In the genomic region with DNA sequence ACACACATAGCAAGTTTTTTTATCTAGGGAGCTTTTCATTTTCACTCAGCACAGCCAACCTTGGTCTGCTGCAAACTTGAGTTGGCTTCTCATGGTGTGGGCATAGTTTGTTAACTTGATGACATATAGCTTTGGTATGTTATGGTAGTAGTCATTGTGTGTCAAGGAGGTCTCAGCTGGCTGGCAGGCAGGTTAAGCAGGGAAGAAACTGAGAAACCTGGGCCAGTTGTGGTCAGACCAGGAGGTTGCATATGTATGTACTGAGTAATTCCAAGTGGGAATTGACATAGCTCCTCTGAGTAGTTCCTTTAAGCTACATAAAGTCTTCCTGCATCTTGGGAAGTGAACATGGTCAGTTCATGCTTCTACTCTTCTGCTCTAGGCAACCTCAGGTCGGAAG, we compare ENCODE assay signal across 22 mouse cellular contexts.
"Had no signal": no experiment of that assay in that cellular context is flagged by ENCODE, and none has a peak within 500 bp of the region (broad histone marks: within the 10 kb centered on the region; RNA-seq: fewer than 3 reads in every experiment).

No protein-coding gene starts in this region.

- H3K27ac ChIP-seq: heart, embryonic 10.5 days; hindbrain, embryonic 10.5 days; hindbrain, embryonic 12.5 days; hindbrain, embryonic 14.5 days; intestine, embryonic 15.5 days; kidney, embryonic 15.5 days; kidney, postnatal 0 days; layer of hippocampus, adult 2 months; limb, embryonic 13.5 days; limb, embryonic 15.5 days; liver, embryonic 12.5 days; liver, embryonic 14.5 days had no signal

- DNase-seq: gastrocnemius, postnatal 25 days; heart, adult 18-20 months; heart, postnatal 10 days; heart, postnatal 4 days; kidney, adult 18-20 months; left cerebral cortex, postnatal 4 days had no signal

- H3K4me1 ChIP-seq: heart, embryonic 10.5 days; heart, embryonic 12.5 days; hindbrain, embryonic 10.5 days; hindbrain, embryonic 12.5 days; intestine, embryonic 15.5 days; kidney, embryonic 15.5 days; limb, embryonic 13.5 days; limb, embryonic 15.5 days; liver, embryonic 12.5 days had no signal

- H3K9ac ChIP-seq: heart, embryonic 12.5 days; hindbrain, embryonic 12.5 days; hindbrain, embryonic 14.5 days; intestine, embryonic 15.5 days; kidney, embryonic 15.5 days; limb, embryonic 13.5 days; limb, embryonic 15.5 days; liver, embryonic 12.5 days; liver, embryonic 14.5 days had no signal

- H3K4me3 ChIP-seq: heart, embryonic 10.5 days; heart, embryonic 12.5 days; hindbrain, embryonic 10.5 days; hindbrain, embryonic 12.5 days; intestine, embryonic 15.5 days; kidney, embryonic 15.5 days; layer of hippocampus, adult 2 months; limb, embryonic 13.5 days; limb, embryonic 15.5 days; liver, embryonic 12.5 days had no signal

- H3K4me2 ChIP-seq: heart, embryonic 12.5 days; hindbrain, embryonic 12.5 days; hindbrain, embryonic 14.5 days; intestine, embryonic 15.5 days; kidney, embryonic 15.5 days; limb, embryonic 13.5 days; limb, embryonic 15.5 days; liver, embryonic 12.5 days had no signal

- H3K27me3 ChIP-seq: heart, embryonic 12.5 days; hindbrain, embryonic 12.5 days; intestine, embryonic 15.5 days; kidney, embryonic 15.5 days; limb, embryonic 13.5 days; limb, embryonic 15.5 days; liver, embryonic 12.5 days had no signal

- H3K9me3 ChIP-seq: heart, embryonic 10.5 days; heart, embryonic 12.5 days; hindbrain, embryonic 10.5 days; hindbrain, embryonic 12.5 days; intestine, embryonic 15.5 days; kidney, embryonic 15.5 days; limb, embryonic 13.5 days; limb, embryonic 15.5 days; liver, embryonic 12.5 days had no signal

- ATAC-seq: hindbrain, embryonic 16.5 days; inflammation-experienced regulatory T-cells, adult 6 months; intestine, embryonic 15.5 days; intestine, postnatal 0 days; liver, embryonic 12.5 days had no signal
